Mouse (Mus musculus) G1E (cell line): ENCODE results near the gene Gfi1b.

ENCODE experiments used
- CTCF ChIP-seq: IDR thresholded peaks from 2 replicates; pipeline ENCODE4 v1.5.1; 2012; ENCODE audit warnings: low read depth, low read length, inconsistent platforms, mixed read lengths
- GATA1 ChIP-seq: IDR thresholded peaks from 2 replicates; pipeline ENCODE4 v1.6.1; 2012; ENCODE audit warnings: borderline replicate concordance, low read length, inconsistent platforms, mixed read lengths
- POLR2AphosphoS5 ChIP-seq: IDR thresholded peaks from 2 replicates; pipeline ENCODE4 v1.6.1; 2012; ENCODE audit warnings: low read depth, low read length, inconsistent platforms; ENCODE audit not compliant: insufficient replicate concordance

DNA sequence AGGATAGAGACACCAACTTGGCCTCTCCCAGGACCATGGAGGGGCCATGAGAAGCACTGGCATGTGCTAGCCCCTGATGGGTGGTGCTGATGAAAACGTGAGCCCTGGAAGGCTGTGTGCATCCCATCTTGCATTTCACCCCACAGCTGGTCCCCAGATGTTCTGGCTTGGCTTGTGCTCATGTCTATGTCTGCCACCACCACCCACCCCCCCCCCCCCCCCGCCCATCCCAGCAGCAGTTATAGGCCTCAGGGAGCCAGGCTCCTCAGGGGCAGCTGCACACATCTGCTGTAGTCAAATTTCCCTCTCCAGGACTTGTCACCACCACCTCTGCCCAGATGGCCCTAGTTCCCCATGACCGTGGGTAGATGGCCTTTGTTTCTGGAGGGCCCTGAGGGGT lies 51.9 kb downstream of the Gfi1b start:
- TF ChIP-seq CTCF, result no peak
- TF ChIP-seq GATA1, result no peak
- no peak for TF ChIP-seq POLR2AphosphoS5
